Mouse (Mus musculus) heart, embryonic 10.5 days (tissue): ENCODE data around the gene Mib2. TPM values are rescaled to one million over a fixed set of nuclear protein-coding genes. Genes with fewer than 3 reads are reported as not detected.

Source experiments
- DNase-seq: peaks from one replicate; pipeline ENCODE4 v3.0.0-alpha.2; 2017; ENCODE audit warnings: low spot score
- H3K27ac ChIP-seq: fragments of 300-500 bp; sonication (generic); 2 replicates; pipeline ENCODE4 v1.5.1; 2016; ENCODE audit warnings: mild to moderate bottlenecking
- H3K27me3 ChIP-seq: fragments of 300-500 bp; sonication (generic); 2 replicates; pipeline ENCODE4 v1.6.1; 2016; ENCODE audit warnings: mild to moderate bottlenecking; ENCODE audit not compliant: poor library complexity, insufficient read depth, severe bottlenecking
- H3K36me3 ChIP-seq: fragments of 300-500 bp; sonication (generic); 2 replicates; pipeline ENCODE4 v1.6.1; 2016; ENCODE audit warnings: mild to moderate bottlenecking, moderate library complexity
- H3K4me1 ChIP-seq: fragments of 300-500 bp; sonication (generic); 2 replicates; pipeline ENCODE4 v1.6.1; 2016; ENCODE audit warnings: mild to moderate bottlenecking
- H3K4me3 ChIP-seq: fragments of 300-500 bp; sonication (generic); 2 replicates; pipeline ENCODE4 v1.5.1; 2016; ENCODE audit warnings: mild to moderate bottlenecking, moderate library complexity
- H3K9me3 ChIP-seq: fragments of 300-500 bp; sonication (generic); 2 replicates; pipeline ENCODE4 v1.6.1; 2016; ENCODE audit warnings: mild to moderate bottlenecking, moderate library complexity
- WGBS: fragments of 180-500 bp; shearing (Covaris S2); methylation state at CpG from one replicate; pipeline ENCODE4 v1.1.7; 2016; 5-methylcytosine and 5-hydroxymethylcytosine counted together
- polyA plus RNA-seq: library from polyadenylated mRNA; unstranded; fragments of >200 nt; fragmentation: Nextera tagmentation; extraction: Ambion mirVana; gene quantifications from 2 replicates; pipeline ENCODE4 v1.2.1, GENCODE M21; 2016

Mib2 gene
- polyA plus RNA-seq = 15.4 and 16.8 TPM in 2 replicates

GRCm38 (mm10) chr4:155668689-155669597 is at the start of gene Mib2:
Mib2 (minus strand) TSS chr4:155669198.
- DNase-seq = peak; percentile 99
- peak within 1 kb of the TSS; percentile 90 for H3K27ac ChIP-seq
- peaks cover 10% of the 10 kb centered on the region; the same call in 1 of the 2 replicates for H3K36me3 ChIP-seq
- WGBS = under 1% methylated on average over 73 of the region's 73 CpGs
- peaks cover 13% of the 10 kb centered on the region; the same call in 1 of the 2 replicates for H3K4me1 ChIP-seq
- H3K9me3 ChIP-seq = no peaks in the 10 kb centered on the region
- peak within 1 kb of the TSS; percentile 96 for H3K4me3 ChIP-seq
- no peaks in the 10 kb centered on the region for H3K27me3 ChIP-seq

GRCm38 (mm10) chr4:155710521-155711252 is 41.7 kb upstream of the Mib2 start:
- DNase-seq = no peak
- peaks cover 15% of the 10 kb centered on the region for H3K4me1 ChIP-seq
- no peak overlapping the region for H3K4me3 ChIP-seq
- WGBS = 66% methylated on average over 6 of the region's 6 CpGs
- H3K27ac ChIP-seq = no peak overlapping the region
- no peaks in the 10 kb centered on the region for H3K9me3 ChIP-seq
- peaks cover 19% of the 10 kb centered on the region for H3K36me3 ChIP-seq
- H3K27me3 ChIP-seq = no peaks in the 10 kb centered on the region

- Histone ChIP-seq H3K27ac (no peak overlapping the region), H3K27me3 (no peaks in the 10 kb centered on the region), H3K9me3 (no peaks in the 10 kb centered on the region), H3K36me3 (peaks cover 2% of the 10 kb centered on the region; the same call in 1 of the 2 replicates), H3K4me3 (no peak overlapping the region), H3K4me1 (peaks cover 15% of the 10 kb centered on the region)
- DNase-seq = no peak
Measured at GRCm38 (mm10) chr4:155708988-155709387, 40.0 kb upstream of the Mib2 start.

GRCm38 (mm10) chr4:155708582-155708981 is 39.6 kb upstream of the Mib2 start:
- no peak overlapping the region for H3K4me3 ChIP-seq
- no peak for DNase-seq
- 83% methylated on average over 2 of the region's 2 CpGs for WGBS
- no peaks in the 10 kb centered on the region for H3K27me3 ChIP-seq
- 0 out of 2 replicates have a peak, but pooled peaks cover 2% of the 10 kb centered on the region for H3K36me3 ChIP-seq
- no peak overlapping the region for H3K27ac ChIP-seq
- H3K4me1 ChIP-seq = peaks cover 15% of the 10 kb centered on the region
- H3K9me3 ChIP-seq = no peaks in the 10 kb centered on the region

- Histone ChIP-seq H3K36me3 (0 out of 2 replicates have a peak, but pooled peaks cover 2% of the 10 kb centered on the region), H3K4me1 (peaks cover 15% of the 10 kb centered on the region), H3K9me3 (no peaks in the 10 kb centered on the region), H3K27me3 (no peaks in the 10 kb centered on the region), H3K27ac (peak overlapping the region; percentile 99), H3K4me3 (peak overlapping the region; percentile 99)
- DNase-seq = no peak
- under 1% methylated on average over 19 of the region's 19 CpGs for WGBS
Measured at GRCm38 (mm10) chr4:155705592-155705929, 36.6 kb upstream of the Mib2 start.

GRCm38 (mm10) chr4:155704721-155705591 is 36.0 kb upstream of the Mib2 start, which contains the start of gene Ssu72:
Ssu72 (plus strand) TSS chr4:155704800.
- Histone ChIP-seq H3K4me1 (peaks cover 15% of the 10 kb centered on the region), H3K36me3 (0 out of 2 replicates have a peak, but pooled peaks cover 2% of the 10 kb centered on the region), H3K27me3 (no peaks in the 10 kb centered on the region), H3K27ac (peak within 1 kb of the TSS; percentile 99), H3K9me3 (no peaks in the 10 kb centered on the region), H3K4me3 (peak within 1 kb of the TSS; percentile 99)
- DNase-seq = peak; percentile 97
- under 1% methylated on average over 83 of the region's 83 CpGs for WGBS

GRCm38 (mm10) chr4:155703425-155703929 is 34.5 kb upstream of the Mib2 start:
- Histone ChIP-seq H3K36me3 (0 out of 2 replicates have a peak, but pooled peaks cover 2% of the 10 kb centered on the region), H3K4me3 (no peak overlapping the region), H3K27ac (no peak overlapping the region), H3K27me3 (no peaks in the 10 kb centered on the region), H3K4me1 (peaks cover 5% of the 10 kb centered on the region), H3K9me3 (no peaks in the 10 kb centered on the region)
- 93% methylated on average over 4 of the region's 4 CpGs for WGBS
- no peak for DNase-seq

GRCm38 (mm10) chr4:155700425-155700824 is 31.4 kb upstream of the Mib2 start:
- peaks cover 16% of the 10 kb centered on the region for H3K27me3 ChIP-seq
- no peaks in the 10 kb centered on the region for H3K36me3 ChIP-seq
- no peak overlapping the region for H3K27ac ChIP-seq
- no peak for DNase-seq
- no peaks in the 10 kb centered on the region for H3K9me3 ChIP-seq
- no peak overlapping the region for H3K4me3 ChIP-seq
- H3K4me1 ChIP-seq = peaks cover 12% of the 10 kb centered on the region

- H3K27me3 ChIP-seq = peaks cover 43% of the 10 kb centered on the region
- H3K9me3 ChIP-seq = no peaks in the 10 kb centered on the region
- DNase-seq = no peak
- 66% methylated on average over 16 of the region's 16 CpGs for WGBS
- H3K4me1 ChIP-seq = peaks cover 27% of the 10 kb centered on the region
- H3K27ac ChIP-seq = no peak overlapping the region; the same call in 1 of the 2 replicates
- H3K4me3 ChIP-seq = 0 out of 2 replicates have a peak overlapping the region, but pooled peaks have one; percentile 2
- no peaks in the 10 kb centered on the region for H3K36me3 ChIP-seq
Measured at GRCm38 (mm10) chr4:155696261-155697255, 27.6 kb upstream of the Mib2 start.

- Histone ChIP-seq H3K27ac (no peak overlapping the region), H3K4me3 (0 out of 2 replicates have a peak overlapping the region, but pooled peaks have one; percentile 79), H3K36me3 (no peaks in the 10 kb centered on the region), H3K9me3 (no peaks in the 10 kb centered on the region), H3K4me1 (peaks cover 27% of the 10 kb centered on the region), H3K27me3 (peaks cover 51% of the 10 kb centered on the region)
- DNase-seq = no peak
- WGBS = 71% methylated on average over 4 of the region's 4 CpGs
Measured at GRCm38 (mm10) chr4:155695531-155696062, 26.6 kb upstream of the Mib2 start.
